Mouse (Mus musculus) ES-E14 (cell line): ENCODE data around the gene Exph5. TPM values are rescaled to one million over a fixed set of nuclear protein-coding genes. Genes with fewer than 3 reads are reported as not detected.

ENCODE experiments used
- DNase-seq: peaks from one replicate; pipeline ENCODE4 v3.0.0-alpha.2; 2013; ENCODE audit warnings: low read depth, low spot score
- H3K27ac ChIP-seq: 2 replicates; pipeline ENCODE4 v1.5.1; 2012; ENCODE audit warnings: low read depth, mild to moderate bottlenecking, low read length, moderate library complexity, mixed read lengths; ENCODE audit not compliant: poor library complexity, insufficient read depth, severe bottlenecking
- H3K36me3 ChIP-seq: 2 replicates; pipeline ENCODE4 v1.6.1; 2012; ENCODE audit warnings: mild to moderate bottlenecking, low read length, moderate library complexity, mixed read lengths; ENCODE audit not compliant: control insufficient read depth, poor library complexity, insufficient read depth, severe bottlenecking
- H3K4me1 ChIP-seq, 2 experiments: fragments of 150-350 bp in 1 of 2; sonication (generic) in 1 of 2; 2 replicates each; pipeline ENCODE4 v1.6.1; 2012; ENCODE audit warnings: low read length in 2 of 2, mild to moderate bottlenecking in 1 of 2, mixed read lengths in 1 of 2; ENCODE audit not compliant: control insufficient read depth in 2 of 2, insufficient read depth in 2 of 2, poor library complexity in 1 of 2
- H3K4me3 ChIP-seq, 2 experiments: fragments of 150-350 bp in 1 of 2; sonication (generic) in 1 of 2; 2 replicates each; pipeline ENCODE4 v1.5.1; 2012; ENCODE audit warnings: low read length in 2 of 2, low read depth in 1 of 2, mild to moderate bottlenecking in 1 of 2, mixed read lengths in 1 of 2; ENCODE audit not compliant: insufficient read depth in 1 of 2, poor library complexity in 1 of 2, severe bottlenecking in 1 of 2
- H3K9ac ChIP-seq: 2 replicates; pipeline ENCODE4 v1.6.1; 2012; ENCODE audit warnings: low read depth, mild to moderate bottlenecking, low read length, mixed read lengths; ENCODE audit not compliant: poor library complexity, insufficient read depth, severe bottlenecking
- H3K9me3 ChIP-seq: fragments of 150-350 bp; sonication (generic); 2 replicates; pipeline ENCODE4 v1.6.1; 2012; ENCODE audit warnings: low read depth, mild to moderate bottlenecking, low read length; ENCODE audit not compliant: control insufficient read depth, insufficient read depth
- CHD2 ChIP-seq: IDR thresholded peaks from 2 replicates; pipeline ENCODE4 v1.6.1; 2014; ENCODE audit warnings: mild to moderate bottlenecking, low read depth, low read length, inconsistent platforms
- HCFC1 ChIP-seq: IDR thresholded peaks from 2 replicates; pipeline ENCODE4 v1.6.1; 2012; ENCODE audit warnings: low read length, inconsistent platforms, borderline replicate concordance; ENCODE audit not compliant: insufficient read depth
- MAFK ChIP-seq: IDR thresholded peaks from 2 replicates; pipeline ENCODE4 v1.6.1; 2014; ENCODE audit warnings: mild to moderate bottlenecking, low read depth, low read length, inconsistent platforms; ENCODE audit not compliant: insufficient read depth
- ZC3H11A ChIP-seq: IDR thresholded peaks from 2 replicates; pipeline ENCODE4 v1.6.1; 2012; ENCODE audit warnings: low read depth, mild to moderate bottlenecking, inconsistent platforms, low read length, borderline replicate concordance
- ZNF384 ChIP-seq: IDR thresholded peaks from 2 replicates; pipeline ENCODE4 v1.6.1; 2012; ENCODE audit warnings: low read depth, low read length, inconsistent platforms
- in situ Hi-C, 2 experiments: fragments of 600-800 bp; cut with MboI; formaldehyde crosslinking; loops; one replicate each; pipeline ENCODE4 v1.15.1; 2025; ENCODE audit warnings: low sequenced_read_pairs in 2 of 2, inconsistent platforms in 1 of 2; ENCODE audit not compliant: unreplicated experiment in 2 of 2
- total RNA-seq: library from RNA; depleted of rRNA; stranded (reverse); fragments of 300-350 nt; gene quantifications from 2 replicates; pipeline ENCODE4 v1.2.3, GENCODE M21; 2012

Exph5 gene
- total RNA-seq, 1 experiment = 0.27 TPM

- in situ Hi-C loops = no loop called here
- no peak overlapping the region for H3K4me3 ChIP-seq
- H3K4me1 ChIP-seq = peaks cover 2% of the 10 kb centered on the region in 2 experiments; a peak in 1 of 4 replicates
- no peaks in the 10 kb centered on the region for H3K36me3 ChIP-seq
- TF ChIP-seq ZC3H11A = no peak
- no peak for TF ChIP-seq MAFK
- TF ChIP-seq ZNF384 = no peak
- TF ChIP-seq HCFC1 = no peak
- no peak for TF ChIP-seq CHD2
- no peak overlapping the region for H3K27ac ChIP-seq
- DNase-seq = no peak
- H3K9ac ChIP-seq = no peak overlapping the region
- H3K9me3 ChIP-seq = no peaks in the 10 kb centered on the region
Measured at GRCm38 (mm10) chr9:53320894-53321650, 19.6 kb downstream of the Exph5 start.

DNA sequence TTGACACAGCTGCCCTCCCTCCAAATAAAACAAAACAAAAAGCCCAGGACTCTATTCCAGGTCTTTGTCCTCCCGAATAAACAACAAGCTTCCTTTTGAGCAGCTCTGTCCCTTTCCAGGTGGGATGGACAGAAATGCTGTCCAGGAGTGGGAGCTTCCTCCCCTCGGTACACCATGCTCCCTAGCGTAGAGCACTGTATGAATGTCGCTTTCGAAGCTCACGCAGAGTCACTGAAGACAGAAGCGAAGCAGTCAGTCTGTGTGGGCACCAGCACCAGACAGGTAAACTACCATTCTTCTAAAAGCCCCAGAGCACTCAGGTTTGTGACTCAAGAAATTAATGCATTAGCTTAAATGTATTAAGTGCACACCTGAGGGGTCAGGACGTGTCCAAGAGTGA, 20.2 kb downstream of the Exph5 start:
- no peak for TF ChIP-seq ZC3H11A
- TF ChIP-seq MAFK = no peak
- no peak for TF ChIP-seq HCFC1
- TF ChIP-seq ZNF384 = no peak
- no peak for TF ChIP-seq CHD2
- no peaks in the 10 kb centered on the region for H3K36me3 ChIP-seq
- H3K4me3 ChIP-seq = no peak overlapping the region
- H3K27ac ChIP-seq = no peak overlapping the region
- peaks cover 2% of the 10 kb centered on the region in 2 experiments; a peak in 1 of 4 replicates for H3K4me1 ChIP-seq
- H3K9ac ChIP-seq = no peak overlapping the region
- in situ Hi-C loops = no loop called here
- H3K9me3 ChIP-seq = no peaks in the 10 kb centered on the region
- no peak for DNase-seq

DNA sequence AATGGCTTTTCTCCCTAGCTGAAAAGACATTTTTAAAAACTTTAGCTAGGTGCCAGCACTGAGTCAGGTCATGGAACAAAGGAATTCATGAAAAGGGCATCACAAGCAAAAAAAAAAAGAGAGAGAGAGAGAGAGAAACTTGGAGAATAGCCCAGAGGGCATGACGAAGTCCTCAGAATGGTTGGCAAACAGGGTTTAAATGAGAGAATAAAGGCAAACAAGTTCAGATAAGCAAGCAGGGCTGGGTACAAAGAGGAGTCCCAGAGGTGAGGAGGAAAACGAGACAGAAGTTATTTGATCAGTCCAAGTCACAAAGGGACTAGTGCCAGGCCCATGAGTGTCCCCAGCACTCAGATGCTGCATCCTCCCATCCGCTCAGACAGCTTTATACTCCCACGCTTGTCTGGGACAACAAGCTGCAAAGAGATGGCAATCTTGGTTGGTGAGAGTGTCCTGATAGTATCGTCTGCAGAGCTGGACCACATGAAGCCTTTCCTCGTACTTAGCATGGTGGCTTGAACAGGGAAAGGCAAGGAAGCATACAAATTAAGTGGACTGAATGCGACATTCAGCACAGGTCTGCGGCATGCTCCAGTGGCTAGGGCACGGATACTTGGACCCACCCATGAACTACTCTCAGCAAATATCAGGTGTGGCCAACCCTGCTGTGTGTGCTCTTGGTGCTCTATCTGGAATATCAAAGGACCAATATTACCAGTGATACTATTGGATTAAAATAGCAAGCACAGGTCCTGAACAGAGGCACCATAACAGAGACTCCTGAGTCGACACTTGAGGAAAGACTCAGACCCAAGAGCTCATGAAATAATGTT, 22.2 kb downstream of the Exph5 start:
- H3K4me1 ChIP-seq = peaks cover 2% of the 10 kb centered on the region in 2 experiments; a peak in 1 of 4 replicates
- no peak overlapping the region for H3K27ac ChIP-seq
- H3K9me3 ChIP-seq = no peaks in the 10 kb centered on the region
- H3K9ac ChIP-seq = no peak overlapping the region
- H3K4me3 ChIP-seq = no peak overlapping the region
- TF ChIP-seq MAFK (no peak), CHD2 (no peak), HCFC1 (no peak), ZNF384 (no peak)
- DNase-seq = no peak
- in situ Hi-C loops = no loop called here
- no peaks in the 10 kb centered on the region for H3K36me3 ChIP-seq

DNA sequence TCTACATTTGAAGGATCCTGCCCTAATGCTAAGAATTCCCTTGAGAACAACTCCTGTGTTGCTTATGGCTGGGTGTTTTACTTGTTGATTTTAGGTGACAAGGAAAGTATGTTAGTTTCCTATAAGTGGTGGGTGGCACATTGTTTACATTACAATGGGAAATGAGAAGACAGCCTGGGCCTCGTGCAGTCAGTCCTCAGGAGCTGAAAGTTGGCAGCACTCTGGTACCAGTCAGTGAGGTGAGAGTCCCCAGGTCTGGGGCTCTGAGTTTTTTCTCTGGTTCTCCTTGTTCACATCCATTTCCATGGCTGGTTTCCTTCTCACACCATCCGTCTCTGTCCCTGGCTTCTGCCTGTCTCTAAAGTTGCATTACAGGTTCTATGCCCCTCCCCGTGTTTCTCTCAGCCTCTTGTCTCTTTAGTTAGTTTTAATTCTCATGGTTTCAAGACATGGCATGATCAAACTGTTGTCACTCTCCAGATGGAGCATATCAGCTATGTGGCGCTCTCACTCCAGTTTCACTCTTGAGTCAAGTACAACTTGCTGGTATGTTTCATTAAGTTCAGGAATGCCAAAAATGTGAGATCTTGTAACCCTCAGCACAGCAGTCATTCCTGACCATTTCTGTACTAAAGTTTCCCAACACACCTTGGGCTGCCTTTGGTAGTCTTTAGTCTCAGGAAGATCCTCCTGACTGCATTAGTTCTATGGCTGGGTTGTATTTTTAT, 24.1 kb downstream of the Exph5 start:
- H3K4me3 ChIP-seq = no peak overlapping the region
- H3K27ac ChIP-seq = no peak overlapping the region
- TF ChIP-seq HCFC1 (no peak), ZNF384 (no peak), MAFK (no peak), ZC3H11A (no peak), CHD2 (no peak)
- in situ Hi-C loops = no loop called here
- H3K4me1 ChIP-seq = peaks cover 2% of the 10 kb centered on the region in 2 experiments; a peak in 1 of 4 replicates
- no peaks in the 10 kb centered on the region for H3K36me3 ChIP-seq
- DNase-seq = no peak
- no peaks in the 10 kb centered on the region for H3K9me3 ChIP-seq
- H3K9ac ChIP-seq = no peak overlapping the region
